Mouse (Mus musculus): ENCODE results near the gene Tmed9.
"Not testable (repeated sequence)": the region's sequence is repeated elsewhere in the genome, so short reads cannot be mapped to it uniquely, and the experiment has no call there.

Tmed9 gene

DNA sequence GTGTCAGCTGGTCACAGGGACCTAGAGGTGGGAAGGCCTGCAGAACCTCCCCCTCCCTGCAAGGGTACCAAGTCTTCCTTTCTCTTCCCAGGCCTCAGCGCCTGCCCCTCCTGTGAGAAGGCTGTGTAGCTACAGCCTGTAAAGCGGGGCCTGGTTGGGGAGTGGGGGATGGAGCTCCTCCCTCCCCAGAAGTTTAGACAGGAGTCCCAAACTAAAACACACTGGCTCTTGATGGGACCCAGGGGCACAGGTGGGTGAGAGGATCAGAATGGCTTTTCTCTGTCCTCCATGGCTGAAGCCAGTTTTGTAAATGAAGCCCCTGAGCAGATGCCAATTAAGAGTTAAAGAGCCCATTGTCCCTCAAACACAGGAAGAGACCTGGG lies 34.1 kb downstream of the Tmed9 start:
- no peak for DNase-seq (ENCODE audit: low spot score)

DNA sequence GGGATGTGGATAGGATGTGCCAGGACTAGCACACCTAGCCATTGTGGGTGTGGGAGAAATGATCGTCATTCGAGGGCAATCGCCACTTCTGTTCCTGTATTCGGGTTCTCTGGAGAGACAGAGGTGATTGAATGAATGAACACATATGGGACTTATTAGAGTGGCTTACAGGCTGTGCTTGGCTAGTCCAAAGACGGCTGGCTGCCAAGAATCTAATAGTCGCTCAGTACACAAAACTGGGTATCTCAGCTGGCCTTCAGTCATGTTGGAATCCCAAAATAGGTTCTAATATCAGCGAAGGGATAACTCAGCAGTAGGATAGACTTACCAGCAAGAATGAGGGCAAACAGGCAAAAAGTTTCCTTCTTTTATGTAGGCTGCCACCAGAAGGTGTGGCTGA lies 38.5 kb downstream of the Tmed9 start:
- no peak for DNase-seq (ENCODE audit: low spot score)

DNA sequence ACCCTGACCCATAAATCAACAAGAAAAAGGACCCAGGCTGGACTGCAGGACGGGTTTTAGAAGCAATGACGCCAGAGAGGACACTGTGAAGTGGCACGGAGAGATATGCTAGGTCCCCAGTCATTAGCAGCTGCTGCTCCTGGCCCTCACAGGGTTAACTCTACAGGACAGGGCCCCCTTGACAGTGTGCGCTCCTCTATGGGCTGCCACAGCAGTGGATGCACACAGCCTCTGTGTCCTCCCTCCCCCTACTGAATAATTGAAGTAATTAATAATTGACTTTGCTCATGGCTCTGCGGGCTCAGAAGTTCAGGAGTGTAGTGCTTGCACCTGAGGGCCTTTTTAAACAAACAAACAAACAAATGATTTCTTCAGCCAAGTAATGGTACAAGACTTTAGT lies 39.9 kb downstream of the Tmed9 start:
- no peak for DNase-seq (ENCODE audit: low spot score)

DNA sequence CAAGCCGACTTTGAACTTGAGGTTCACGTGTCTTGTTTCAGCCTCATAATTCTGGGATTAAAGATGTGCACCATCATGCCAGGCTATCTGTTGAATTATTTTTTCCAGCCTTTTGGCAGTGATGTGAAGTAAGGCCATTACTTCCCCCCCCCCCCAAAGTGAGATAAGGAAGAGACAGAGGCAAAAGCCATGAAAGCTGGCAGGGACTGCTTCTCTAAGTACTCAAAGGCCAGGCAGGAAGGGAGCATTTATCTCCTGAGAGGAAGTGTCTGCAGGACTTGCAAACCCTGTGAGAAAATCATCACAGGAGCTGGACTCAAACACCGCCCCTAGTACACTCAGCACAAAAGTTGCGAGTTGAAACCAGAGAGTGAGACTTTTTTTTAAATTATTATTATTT lies 45.8 kb downstream of the Tmed9 start:
- DNase-seq (ENCODE audit: low spot score): no peak

DNA sequence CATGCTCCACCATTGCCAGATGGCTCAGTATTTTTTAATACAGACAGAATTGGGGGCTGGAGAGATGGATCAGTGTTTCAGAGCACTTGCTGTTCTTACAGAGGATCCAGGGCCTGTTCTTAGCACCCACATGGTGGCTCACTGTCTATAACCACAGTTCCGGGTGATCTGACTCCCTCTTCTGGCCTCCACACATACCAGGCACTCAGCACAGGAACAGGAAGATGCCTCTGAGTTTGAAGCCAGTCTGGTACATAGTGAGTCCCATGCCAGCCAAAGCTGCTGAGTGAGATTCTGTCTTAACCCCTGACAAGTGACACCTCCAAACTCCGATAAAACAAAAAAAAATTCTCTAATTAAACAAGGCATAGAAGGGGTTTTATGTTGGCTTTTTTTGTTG lies 46.7 kb downstream of the Tmed9 start:
- no peak for DNase-seq (ENCODE audit: low spot score)

DNA sequence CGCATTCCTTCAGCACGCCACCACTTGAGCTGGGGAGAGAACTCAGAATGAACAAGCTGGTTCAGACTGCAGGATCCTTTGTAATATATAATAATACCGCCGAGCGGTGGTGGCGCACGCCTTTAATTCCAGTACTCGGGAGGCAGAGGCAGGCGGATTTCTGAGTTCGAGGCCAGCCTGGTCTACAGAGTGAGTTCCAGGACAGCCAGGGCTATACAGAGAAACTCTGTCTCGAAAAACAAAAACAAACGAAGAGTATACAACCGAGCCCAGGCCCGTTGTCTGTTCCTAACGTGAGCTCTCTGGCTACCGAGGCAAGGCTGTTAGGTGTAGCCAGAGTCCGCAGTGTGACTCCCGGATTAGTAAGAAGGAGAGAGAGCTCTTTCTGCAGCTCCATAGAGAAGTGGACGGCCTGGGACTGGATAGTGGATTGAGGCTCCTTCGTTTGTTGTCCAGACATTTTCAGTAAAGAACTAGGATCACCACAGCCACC lies 48.7 kb downstream of the Tmed9 start:
- DNase-seq (ENCODE audit: low spot score): not testable (repeated sequence)

DNA sequence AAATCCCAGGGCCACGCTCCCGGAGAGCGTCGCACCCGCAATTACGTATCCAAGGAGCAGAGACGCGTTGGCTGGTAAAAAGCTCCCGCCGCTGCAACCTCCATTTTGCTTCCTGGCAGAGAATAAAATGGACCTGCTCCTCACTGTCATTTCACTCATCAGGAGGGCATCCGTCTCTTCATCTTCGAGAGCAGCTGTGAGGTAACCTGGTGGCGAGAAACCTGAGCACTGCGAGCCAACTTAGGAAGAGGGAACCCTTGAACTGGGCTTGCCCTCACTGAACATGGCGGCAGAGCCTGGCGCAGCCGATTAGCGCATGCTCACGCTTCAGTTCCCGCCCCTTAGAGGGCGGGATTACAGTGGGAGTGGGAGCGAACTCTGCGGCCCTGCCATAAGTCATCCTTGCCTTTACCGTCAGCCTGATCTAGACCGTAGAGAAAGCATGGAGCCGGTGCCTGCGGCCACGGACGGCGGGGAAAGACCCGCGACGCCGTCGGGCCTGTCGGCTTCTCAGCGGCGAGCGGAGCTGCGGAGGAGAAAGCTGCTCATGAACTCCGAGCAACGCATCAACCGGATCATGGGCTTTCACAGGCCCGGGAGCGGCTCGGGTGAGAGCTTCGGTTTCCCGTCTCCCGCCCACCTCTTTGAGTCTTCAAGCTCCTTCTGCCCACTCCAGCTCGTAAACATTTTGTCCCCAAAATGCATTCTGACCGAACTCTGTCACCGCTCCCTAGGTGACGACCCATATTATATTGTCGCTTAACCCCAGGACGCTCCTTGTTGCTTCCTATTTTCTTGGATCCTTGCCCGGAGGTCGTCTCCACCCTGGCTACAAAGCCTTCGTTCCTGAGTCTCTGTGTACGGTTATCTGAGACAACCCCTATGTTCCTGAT lies 49.4 kb downstream of the Tmed9 start, which contains the start of gene Caml:
Gene Caml, plus strand, starts transcription at position 357 of the 893 bp plus-strand sequence.
- peak; percentile 86 for DNase-seq (ENCODE audit: low spot score)

DNA sequence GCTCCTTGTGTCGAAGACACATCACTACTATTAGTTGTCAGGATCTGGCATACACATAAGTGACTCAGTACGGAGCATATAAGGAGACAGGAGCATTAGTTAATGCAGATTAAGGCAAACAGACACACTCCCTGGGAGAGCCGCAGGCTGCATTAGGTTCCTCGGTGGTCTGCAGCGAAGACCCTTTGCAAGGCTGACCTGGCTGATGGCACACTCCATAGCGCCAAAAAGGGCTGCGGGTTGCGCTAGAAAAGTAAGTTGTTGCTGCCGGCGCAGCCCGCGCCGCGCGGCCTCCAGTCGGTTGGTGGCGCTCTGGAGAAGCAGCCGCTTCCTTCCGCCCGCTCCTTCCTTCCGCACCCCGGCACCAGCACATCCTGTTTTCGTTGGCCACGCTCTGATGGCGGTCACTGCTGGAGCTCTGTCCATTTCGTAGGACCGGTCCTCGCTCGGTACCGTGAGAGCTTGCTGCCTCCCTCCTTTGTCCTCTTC lies 61.2 kb downstream of the Tmed9 start, which contains the start of gene Ddx46:
Gene Ddx46, plus strand, starts transcription at position 389 of the 489 bp plus-strand sequence.
- peak; percentile 83 for DNase-seq (ENCODE audit: low spot score)

DNA sequence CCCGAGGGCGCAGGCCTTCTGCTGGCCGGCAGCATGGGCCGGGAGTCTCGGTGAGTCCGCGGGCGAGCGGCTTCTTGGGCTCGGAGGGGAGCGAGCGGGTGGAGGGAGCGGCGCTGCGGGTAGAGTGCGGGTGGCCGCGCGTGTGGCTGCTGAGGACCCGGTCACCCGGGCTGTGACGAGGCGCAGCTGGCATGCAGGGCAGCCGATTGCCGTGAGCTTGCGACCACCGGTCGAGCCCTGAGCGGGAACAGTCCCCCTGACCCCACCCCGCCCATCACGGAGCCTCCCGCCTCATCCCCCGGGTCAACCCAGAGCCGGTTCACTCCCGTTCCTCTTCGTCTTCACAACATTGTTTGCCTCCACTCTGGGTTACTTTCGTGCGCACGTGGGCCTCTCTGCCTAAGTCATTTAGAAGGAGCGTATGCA lies 61.6 kb downstream of the Tmed9 start:
- no peak for DNase-seq (ENCODE audit: low spot score)

DNA sequence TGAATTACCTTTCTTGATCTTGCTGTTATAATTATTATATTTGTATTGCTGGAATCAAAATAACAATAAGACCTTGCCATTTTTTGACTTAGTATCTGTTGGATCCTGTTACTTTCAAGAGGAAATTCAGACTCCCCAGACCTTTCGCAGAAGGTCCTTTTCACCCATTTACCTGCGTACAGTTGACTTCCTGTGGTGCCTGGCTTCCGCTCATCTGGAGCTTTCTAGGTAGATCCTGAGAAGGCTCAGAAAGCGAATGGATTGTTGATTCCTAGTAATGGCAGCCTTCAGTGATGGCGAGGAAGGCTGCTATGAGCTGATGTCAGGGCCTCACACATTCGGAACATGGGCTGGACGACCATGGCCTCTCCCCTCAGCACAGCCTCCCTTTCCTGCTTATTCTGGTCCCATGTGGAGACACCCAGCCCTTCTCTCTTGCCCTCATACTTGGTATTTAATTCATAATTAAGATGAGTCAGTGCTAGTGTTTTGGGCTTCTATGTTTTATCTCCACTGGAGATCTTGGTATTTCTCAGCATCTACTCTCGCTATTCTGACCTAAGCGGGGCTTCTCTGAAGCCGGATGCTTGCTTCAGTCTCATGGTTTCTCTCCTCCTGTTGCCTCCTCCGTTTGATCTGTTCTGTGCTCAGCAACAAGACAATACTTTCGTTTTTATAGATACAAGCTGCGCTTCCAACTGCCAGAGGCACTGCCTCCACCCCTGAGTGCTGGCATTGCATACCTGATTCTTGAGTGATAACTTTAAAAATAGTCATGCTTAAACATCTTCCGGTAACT lies 62.9 kb downstream of the Tmed9 start:
- no peak for DNase-seq (ENCODE audit: low spot score)

DNA sequence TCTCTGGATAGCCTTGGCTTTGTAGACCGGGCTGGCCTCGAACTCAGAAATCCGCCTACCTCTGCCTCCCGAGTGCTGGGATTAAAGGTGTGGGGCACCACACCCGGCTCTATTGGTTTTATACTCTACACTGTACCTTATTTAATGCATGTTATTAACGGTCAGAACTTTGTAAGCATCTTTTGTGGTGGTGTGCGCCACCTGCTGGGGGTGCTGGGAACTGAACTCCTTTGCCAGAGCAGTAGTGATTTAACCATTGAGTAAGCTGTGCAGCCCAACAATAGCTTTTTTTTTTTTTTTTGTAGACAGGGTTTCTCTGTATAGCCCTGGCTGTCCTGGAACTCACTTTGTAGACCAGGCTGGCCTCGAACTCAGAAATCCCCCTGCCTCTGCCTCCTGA lies 66.9 kb downstream of the Tmed9 start:
- DNase-seq (ENCODE audit: low spot score): peak; percentile 84

DNA sequence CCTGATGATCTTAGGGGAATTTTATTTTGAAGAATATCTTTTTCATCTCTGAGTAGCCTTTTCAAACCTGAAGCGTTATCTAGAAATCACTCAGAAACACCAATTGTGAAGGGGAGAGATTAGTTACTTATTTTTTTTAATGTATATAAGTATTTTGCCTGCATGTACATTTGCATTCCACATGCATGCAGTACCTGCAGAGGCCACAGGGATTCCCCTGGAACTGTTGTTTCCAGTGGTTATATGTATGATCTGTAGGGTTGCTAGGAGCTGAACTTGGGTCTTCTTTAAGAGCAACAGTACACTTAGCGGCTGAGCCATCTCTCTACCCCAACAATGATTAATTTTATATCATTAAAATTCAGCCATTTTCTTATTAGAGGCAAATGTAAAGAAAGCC lies 71.0 kb downstream of the Tmed9 start:
- DNase-seq (ENCODE audit: low spot score): no peak
